Mouse (Mus musculus) adipocyte (in vitro differentiated cells): ENCODE measurements around the gene Irak1bp1.

ENCODE experiments used
- DNase-seq: peaks from one replicate; pipeline ENCODE4 v3.0.0-alpha.2; 2016; ENCODE audit warnings: low spot score

Irak1bp1 gene

DNA sequence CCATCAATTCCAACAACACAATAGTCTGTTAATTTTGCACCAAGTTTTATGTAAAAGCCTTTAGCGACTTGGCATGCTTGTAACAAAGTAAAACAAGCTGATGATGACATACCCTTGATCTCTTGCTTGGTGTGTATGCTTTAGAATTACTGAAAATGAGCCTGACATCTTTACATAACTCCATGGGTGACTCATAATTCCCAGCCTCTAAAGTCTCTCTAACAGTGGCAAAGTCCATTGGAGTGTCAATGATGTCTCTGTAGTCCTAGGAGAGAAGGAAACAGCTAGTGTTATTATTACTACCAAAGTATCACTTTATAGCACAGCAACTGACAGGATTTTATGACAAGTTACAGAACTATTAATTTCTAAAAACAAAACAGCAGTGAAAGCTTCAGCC is 47.7 kb downstream of the Irak1bp1 start:
- no peak for DNase-seq

DNA sequence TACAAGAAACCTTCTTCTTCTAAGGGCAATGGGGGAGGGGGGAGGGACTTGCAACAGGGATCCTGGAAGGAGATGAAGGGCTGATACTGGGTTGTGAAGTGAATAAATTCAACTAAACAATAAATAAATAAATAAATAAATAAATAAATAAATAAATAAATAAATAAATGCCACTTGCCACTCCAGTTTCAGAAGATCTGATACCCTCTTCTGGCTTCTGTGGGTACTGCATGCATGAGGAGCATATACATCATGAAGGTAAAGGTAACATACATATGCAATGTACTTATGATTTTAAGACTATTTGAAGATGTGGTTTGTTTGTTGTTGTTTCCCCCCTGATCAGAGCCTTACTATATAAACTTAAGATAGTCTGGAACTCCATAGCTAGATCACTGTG is 54.8 kb downstream of the Irak1bp1 start:
- no peak for DNase-seq

DNA sequence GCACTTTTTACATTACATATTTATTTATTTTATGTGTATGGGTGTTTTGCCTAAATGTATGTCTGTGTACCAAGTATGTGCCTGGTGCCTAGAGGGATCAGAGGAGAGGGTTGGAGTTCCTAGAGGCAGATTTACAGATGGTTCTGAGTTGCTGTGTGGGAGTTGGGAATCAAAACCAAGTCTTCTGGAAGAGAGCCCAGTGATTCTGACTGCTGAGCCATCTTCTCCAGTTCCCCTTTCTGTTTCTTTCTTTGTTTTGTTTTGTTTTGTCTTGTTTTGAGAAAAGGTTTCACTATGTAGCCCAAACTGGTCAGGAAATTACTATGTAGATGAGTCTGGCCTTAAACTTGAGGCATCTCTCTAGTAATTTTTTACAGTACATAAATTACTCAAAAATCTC is 59.3 kb downstream of the Irak1bp1 start:
- DNase-seq: peak; percentile 39
